Mouse (Mus musculus) 3134 (cell line): ENCODE data around the gene Piwil1.

ENCODE experiments used
- DNase-seq: peaks from one replicate; pipeline ENCODE4 v3.0.0-alpha.2; 2011; ENCODE audit warnings: low spot score; ENCODE audit not compliant: insufficient read length; ENCODE audit errors: extremely low read depth

Gene Piwil1

DNA sequence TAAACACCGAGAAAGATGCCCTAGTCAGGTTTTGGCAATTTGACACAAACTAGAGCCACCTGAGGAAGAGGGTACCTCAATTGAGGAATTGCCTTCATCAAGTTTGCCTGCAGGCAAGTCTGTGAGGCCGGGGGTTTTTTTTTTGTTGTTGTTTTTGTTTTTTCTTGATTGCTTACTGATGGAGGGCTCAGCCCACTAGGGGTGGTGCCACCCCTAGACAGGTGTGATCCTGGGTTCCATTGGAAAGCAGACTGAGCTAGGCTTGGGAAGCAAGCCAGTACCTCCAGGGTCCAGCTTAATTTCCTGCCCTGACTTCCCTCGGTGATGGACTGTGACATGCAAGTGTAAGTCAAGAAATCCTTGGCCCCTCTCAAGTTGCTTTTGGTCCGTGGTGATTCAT lies at the start of gene Piwil1:
Gene Piwil1, plus strand, starts transcription at position 301 of the 400 bp plus-strand sequence.
- no peak for DNase-seq

DNA sequence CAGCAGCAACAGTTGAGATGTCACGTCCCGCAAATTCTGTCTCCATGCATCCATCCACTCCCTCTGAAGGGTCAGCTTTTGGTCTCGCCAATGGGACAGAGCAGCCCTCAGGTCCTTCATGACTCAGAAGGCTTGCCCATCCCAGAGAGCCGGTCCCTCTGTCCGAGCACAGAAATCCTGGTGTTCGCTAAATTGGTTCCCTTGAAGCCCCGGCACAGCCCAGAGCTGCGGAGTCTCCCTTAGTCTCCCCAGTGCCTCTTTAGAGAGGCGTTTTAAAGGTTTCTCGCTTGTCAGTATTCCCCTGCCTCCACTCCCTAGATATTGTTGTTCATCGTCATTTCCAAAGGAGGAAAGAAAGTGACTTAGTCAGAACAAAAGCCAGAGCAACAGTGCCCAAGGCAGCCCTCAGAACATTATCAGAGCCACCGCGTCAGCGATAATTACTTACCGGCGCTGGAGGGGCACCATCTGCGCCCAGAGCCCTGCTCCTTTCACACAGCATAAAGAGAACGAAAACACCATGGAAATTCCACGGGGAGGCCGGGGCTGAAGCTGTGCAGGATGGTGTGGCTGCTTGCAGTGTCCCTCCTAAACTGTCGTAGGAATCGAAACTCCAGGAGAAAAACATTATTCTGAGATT lies 45.7 kb upstream of the Piwil1 start:
- no peak for DNase-seq

GRCm38 (mm10) chr5:128660101-128660500 lies 42.2 kb upstream of the Piwil1 start:
- DNase-seq: no peak

GRCm38 (mm10) chr5:128662881-128663280 lies 39.4 kb upstream of the Piwil1 start:
- no peak for DNase-seq

DNA sequence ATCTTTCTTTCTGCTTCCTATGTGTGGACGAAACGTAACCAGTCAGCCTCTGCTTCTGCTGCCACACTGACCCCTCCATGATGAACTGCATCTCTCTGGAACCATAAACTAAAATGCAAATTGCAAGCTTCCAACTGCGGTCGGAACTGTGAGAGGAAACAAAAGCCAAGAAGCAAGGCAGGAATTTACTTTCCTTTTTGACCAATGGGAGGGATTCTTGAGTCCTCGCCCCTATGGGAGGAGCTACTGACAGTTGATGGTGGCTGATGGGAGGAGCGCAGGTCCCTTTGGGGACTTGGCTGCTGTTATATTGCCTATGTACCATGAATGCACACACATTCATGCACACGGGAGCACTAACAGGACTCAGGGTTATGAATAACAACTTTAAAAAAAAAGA lies 38.3 kb upstream of the Piwil1 start:
- DNase-seq: no peak

GRCm38 (mm10) chr5:128665045-128665444 lies 37.3 kb upstream of the Piwil1 start:
- no peak for DNase-seq

DNA sequence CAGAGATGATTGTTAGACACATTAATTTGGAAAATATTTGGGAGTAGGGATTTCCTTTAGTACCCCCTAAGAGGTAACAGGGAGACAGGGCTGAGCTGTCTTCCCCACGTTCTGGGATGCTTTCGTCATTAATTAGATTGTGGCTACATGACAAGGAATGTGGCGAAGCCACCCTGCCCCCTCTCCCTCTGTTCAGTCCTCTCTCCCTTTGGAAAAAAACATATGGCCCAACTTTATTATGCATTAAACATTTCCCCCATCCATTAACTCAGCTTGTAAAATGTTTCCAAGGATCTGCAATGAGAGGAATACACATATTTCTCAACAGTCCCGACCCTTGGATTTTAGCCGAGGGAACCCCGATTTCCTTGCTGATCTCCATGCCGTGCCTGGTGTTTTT lies 35.0 kb upstream of the Piwil1 start:
- DNase-seq: no peak

- DNase-seq: no peak
Measured at GRCm38 (mm10) chr5:128674124-128674523, 28.2 kb upstream of the Piwil1 start.

DNA sequence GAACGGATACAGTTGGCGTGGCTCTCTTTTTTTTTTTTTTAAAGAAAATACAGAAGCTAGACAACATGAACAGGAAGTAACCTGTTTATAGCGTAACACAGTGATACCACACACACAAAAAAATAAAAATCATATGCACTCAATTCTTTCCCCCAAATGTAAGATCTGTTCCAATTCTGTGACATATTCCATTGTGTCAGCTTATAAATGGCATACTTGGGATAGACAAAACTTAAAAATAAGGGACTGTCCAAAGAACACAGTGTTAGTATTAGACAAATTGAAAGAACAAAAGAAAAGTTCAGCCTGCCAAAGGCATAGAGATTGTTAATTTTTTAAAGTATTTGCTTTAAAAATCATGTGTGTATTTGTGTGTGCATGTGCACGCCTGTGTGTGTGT lies 25.0 kb upstream of the Piwil1 start:
- no peak for DNase-seq

DNA sequence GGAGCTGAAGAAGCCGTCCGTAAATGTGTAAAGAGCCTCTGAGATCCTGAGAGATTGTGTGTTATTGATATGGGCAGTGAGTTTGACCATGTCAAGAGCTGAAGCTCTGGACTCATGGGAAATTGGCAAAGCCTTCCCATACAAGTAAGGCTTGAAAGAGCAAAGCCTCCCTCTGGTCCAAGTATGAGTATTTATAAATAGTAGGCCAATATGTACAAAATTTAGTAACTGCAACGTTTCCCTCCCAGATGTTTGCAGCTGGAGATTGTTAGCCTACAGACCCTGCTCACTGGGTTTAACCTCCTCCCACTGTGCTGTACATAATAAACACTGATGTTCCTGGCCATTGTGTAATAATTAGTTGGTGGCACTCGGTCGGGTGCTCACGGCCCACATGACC lies 24.5 kb upstream of the Piwil1 start:
- no peak for DNase-seq

GRCm38 (mm10) chr5:128681456-128681855 lies 20.9 kb upstream of the Piwil1 start:
- DNase-seq: no peak

- DNase-seq: no peak
Measured at GRCm38 (mm10) chr5:128684192-128684591, 18.1 kb upstream of the Piwil1 start.

GRCm38 (mm10) chr5:128684621-128685020 lies 17.7 kb upstream of the Piwil1 start:
- no peak for DNase-seq

DNA sequence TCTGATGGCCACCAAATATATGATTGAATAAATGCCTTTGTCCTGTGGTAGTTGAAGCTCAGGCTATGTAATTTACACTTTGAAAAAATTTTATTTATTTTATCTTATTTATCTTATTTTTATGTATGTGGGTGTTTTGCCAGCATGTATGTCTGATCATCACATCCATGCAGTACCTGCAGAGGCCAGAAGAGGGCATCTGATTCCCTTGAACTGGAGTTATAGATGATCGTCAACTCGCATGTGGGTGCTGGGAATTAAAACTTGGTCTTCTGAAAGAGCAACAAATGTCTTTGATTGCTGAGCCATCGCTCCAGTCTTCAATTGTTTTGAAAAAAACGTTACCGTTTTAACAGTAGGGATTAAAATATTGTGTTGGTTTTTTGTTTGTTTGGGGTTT lies 15.2 kb upstream of the Piwil1 start:
- no peak for DNase-seq

GRCm38 (mm10) chr5:128694107-128694506 lies 8.2 kb upstream of the Piwil1 start:
- DNase-seq: no peak

- no peak for DNase-seq
Measured at GRCm38 (mm10) chr5:128694611-128695325, 7.6 kb upstream of the Piwil1 start.

DNA sequence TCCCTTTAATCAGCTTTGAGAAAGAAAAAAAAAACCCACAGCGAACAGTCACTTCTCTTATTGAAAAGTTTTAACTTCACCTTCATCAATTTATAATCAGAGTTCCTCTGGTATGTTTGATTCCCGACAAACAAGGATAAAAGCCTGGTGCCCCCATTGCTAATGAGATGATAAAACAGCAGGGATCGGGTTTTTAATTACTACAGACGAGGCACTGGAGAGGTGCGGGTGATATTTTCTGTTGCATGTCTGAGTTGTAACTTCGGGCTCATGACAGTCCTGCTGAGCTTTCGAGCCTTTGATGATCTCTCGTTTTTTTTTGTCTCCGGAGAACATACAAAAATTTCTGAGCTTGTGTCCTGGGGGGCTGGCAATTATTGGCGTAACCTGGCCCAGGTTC lies 5.5 kb upstream of the Piwil1 start:
- DNase-seq: no peak

- no peak for DNase-seq
Measured at GRCm38 (mm10) chr5:128700716-128701115, 1.6 kb upstream of the Piwil1 start.

DNA sequence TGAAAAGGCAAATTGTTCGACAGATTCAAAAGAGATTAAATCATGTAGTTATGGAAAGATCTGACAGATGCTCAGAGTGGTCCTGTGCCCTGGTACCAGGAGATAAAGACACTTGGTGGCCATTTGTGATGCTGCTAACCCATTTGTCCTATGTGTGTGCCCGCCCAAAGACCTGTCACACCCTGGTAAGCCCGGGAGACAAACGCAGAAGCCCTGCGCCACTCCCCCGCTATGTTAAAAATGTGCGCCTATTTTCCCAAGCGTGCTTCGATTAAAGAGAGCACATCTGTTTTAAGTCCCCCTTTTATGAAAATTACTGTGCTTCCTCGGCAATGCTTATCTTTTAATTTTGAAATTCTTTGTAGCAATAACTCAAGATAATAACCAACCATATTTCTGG lies 1.4 kb downstream of the Piwil1 start:
- no peak for DNase-seq

DNA sequence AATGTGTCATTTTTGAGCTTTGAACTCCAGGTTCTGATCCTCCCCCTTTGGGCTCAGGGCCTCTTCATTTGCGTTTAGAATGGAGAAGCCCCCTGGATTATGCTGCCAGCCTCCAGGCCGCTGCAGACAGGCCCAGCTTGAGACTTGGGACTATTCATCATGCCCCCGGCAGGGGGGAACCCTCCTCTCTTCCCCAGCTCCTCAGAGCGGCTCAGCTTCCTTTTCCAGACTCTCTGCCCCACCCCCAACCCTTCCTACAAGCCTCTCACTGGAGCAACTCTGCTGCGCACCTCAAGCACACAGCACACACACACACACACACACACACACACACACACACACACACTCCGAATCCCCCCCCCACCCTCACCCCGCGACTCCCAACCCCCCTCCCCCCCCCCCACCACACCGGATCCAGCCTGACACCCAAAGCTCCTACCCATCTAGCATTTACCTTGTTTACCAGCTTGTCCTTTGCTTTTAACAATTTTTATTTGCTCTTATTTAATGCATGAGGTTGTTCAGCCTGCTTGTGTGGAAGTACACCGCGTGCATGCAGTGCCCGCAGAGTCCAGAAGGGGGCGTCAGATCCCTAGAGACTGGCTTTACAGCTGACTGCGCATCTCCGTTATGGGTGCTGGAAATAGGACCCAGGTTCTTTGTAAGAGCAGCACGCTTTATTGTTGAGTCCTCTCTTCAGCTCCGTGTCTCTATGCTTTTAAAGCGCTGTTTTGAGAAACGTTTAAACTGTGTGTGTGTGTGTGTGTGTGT lies 2.0 kb downstream of the Piwil1 start:
- no peak for DNase-seq

GRCm38 (mm10) chr5:128706467-128706866 lies 4.1 kb downstream of the Piwil1 start:
- DNase-seq: no peak

DNA sequence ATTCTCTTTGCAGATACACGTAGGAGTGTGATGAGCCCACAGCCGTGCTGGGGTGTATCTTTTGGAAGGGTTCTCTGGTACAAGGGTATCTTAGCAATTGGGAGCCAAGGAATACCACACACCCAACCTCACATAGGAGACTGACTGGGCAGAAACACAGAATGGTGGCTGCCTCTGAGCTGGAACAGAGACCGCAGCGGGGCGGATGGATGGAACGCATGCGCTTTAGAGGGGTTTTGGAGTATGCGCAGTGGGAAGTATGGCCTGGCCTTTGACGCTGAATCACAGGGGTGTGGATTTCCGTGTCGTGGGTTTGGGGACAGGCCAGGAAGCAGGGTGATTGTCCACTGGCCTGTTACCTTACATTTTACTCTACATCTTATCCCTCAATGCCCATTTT lies 4.9 kb downstream of the Piwil1 start:
- no peak for DNase-seq
